26 mouse cellular contexts compared by ENCODE assay signal in the genomic region with DNA sequence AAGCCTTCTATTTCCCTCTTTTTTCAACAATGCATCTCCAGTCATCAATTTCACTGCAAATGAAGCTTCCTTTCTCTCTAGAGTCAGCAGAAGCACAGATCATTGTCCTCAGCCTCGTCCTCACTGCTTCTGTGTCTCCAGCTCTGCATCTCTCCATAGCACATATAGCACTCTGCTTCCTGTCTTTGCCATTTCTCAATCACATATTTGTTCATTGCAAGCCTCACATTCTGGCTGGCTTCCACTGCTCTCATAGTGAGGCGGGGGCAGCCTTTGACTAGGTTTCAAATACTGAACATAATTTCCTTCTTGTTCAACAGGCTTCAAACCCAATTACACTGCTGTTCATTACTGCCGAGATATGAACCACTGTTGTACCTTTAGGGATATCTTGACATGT.
"Had no signal": no experiment of that assay in that cellular context is flagged by ENCODE, and none has a peak within 500 bp of the region (broad histone marks: within the 10 kb centered on the region; RNA-seq: fewer than 3 reads in every experiment).

No protein-coding gene starts in this region.

- H3K4me2 ChIP-seq: heart, embryonic 11.5 days; heart, embryonic 13.5 days; heart, embryonic 15.5 days; hindbrain, embryonic 12.5 days; hindbrain, embryonic 15.5 days; kidney, embryonic 15.5 days; limb, embryonic 13.5 days; limb, embryonic 15.5 days had no signal

- H3K36me3 ChIP-seq: heart, embryonic 13.5 days; heart, embryonic 15.5 days; hindbrain, embryonic 12.5 days; hindbrain, embryonic 15.5 days; kidney, embryonic 15.5 days; limb, embryonic 13.5 days; limb, embryonic 15.5 days had no signal

- H3K4me1 ChIP-seq: heart, embryonic 13.5 days; heart, embryonic 15.5 days; hindbrain, embryonic 12.5 days; hindbrain, embryonic 15.5 days; kidney, embryonic 15.5 days; limb, embryonic 13.5 days; limb, embryonic 15.5 days had no signal

- H3K9me3 ChIP-seq: heart, embryonic 13.5 days; heart, embryonic 15.5 days; hindbrain, embryonic 12.5 days; hindbrain, embryonic 15.5 days; kidney, embryonic 15.5 days; limb, embryonic 13.5 days; limb, embryonic 15.5 days had no signal

- ATAC-seq: forebrain, postnatal 0 days; hindbrain, postnatal 0 days; intestine, embryonic 16.5 days had no signal

- DNase-seq: forebrain, postnatal 0 days; gastrocnemius, postnatal 14 days; gastrocnemius, postnatal 36 days; heart, adult 11 months; heart, adult 2 months; heart, postnatal 14 days; heart, postnatal 36 days; kidney, adult 11 months; kidney, adult 2 months; kidney, adult 9 months; kidney, postnatal 14 days; kidney, postnatal 36 days; layer of hippocampus, adult 9-11 months; layer of hippocampus, postnatal 36 days; left cerebral cortex, postnatal 4 days had no signal

- H3K27ac ChIP-seq: heart, adult 2 months; heart, embryonic 13.5 days; heart, embryonic 15.5 days; hindbrain, embryonic 12.5 days; hindbrain, embryonic 15.5 days; hindbrain, postnatal 0 days; kidney, embryonic 15.5 days; kidney, postnatal 0 days; limb, embryonic 13.5 days; limb, embryonic 15.5 days had no signal

- H3K9ac ChIP-seq: forebrain, postnatal 0 days; heart, embryonic 13.5 days; heart, embryonic 15.5 days; hindbrain, embryonic 12.5 days; hindbrain, embryonic 15.5 days; kidney, embryonic 15.5 days; limb, embryonic 13.5 days; limb, embryonic 15.5 days had no signal

- H3K4me3 ChIP-seq: heart, adult 2 months; heart, embryonic 13.5 days; heart, embryonic 15.5 days; hindbrain, embryonic 12.5 days; hindbrain, embryonic 15.5 days; kidney, embryonic 15.5 days; limb, embryonic 13.5 days; limb, embryonic 15.5 days had no signal

- H3K27me3 ChIP-seq: heart, embryonic 13.5 days; heart, embryonic 15.5 days; hindbrain, embryonic 12.5 days; hindbrain, embryonic 15.5 days; kidney, embryonic 15.5 days; limb, embryonic 13.5 days; limb, embryonic 15.5 days had no signal
